Mouse (Mus musculus) thymus, adult 2 months (tissue): Measurements from ENCODE around the gene Slc28a1.

Experiments
- CTCF ChIP-seq: fragments of 200-500 bp; IDR thresholded peaks from 2 replicates; pipeline ENCODE4 v1.5.1; 2012; ENCODE audit warnings: mild to moderate bottlenecking, control low read depth, low read length, moderate library complexity, borderline replicate concordance; ENCODE audit not compliant: control insufficient read depth, poor library complexity, insufficient read depth; ENCODE audit errors: extremely low read depth
- POLR2A ChIP-seq: fragments of 200-500 bp; IDR thresholded peaks from 2 replicates; pipeline ENCODE4 v1.6.1; 2012; ENCODE audit warnings: mild to moderate bottlenecking, low read length, control low read depth, moderate library complexity; ENCODE audit not compliant: control insufficient read depth, poor library complexity, insufficient read depth; ENCODE audit errors: extremely low read depth

DNA sequence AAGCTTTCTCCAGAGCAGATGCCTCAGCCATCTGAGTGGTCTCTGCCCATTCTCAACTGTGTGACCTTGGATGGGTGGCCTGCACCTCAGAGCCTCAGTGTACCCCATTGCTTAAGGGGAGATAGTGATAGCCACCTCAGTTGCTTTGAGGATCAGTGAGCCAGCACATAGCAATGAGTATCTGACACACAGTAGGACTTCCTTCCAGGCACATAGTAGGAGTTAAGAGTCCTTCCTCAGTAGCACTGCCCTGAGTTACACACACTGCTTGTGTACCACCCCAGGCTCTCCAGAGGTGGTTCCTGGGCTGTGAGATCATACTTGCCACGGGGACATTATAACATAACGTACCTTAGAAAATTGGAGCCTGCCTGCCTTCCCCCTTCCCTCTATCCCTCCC, 19.3 kb downstream of the Slc28a1 start:
- TF ChIP-seq CTCF (no peak), POLR2A (no peak)
